Mouse (Mus musculus) forebrain, postnatal 0 days (tissue): ENCODE measurements at regions not wholly inside any gene's neighbourhood (a gene's known extent, or its start where the extent isn't known, plus 50 kb on each side); places are given as distances from the start of the nearest gene placed in this dataset.

Source experiments
- ATAC-seq: fragments of 200-750 bp; cut with Nextera tagmentation; 2 replicates; pipeline ENCODE4 v1.8.0; 2017; ENCODE audit warnings: mild to moderate bottlenecking, moderate library complexity
- DNase-seq: peaks from one replicate; pipeline ENCODE4 v3.0.0-alpha.2; 2015
- H3K27ac ChIP-seq: fragments of 300-500 bp; sonication (generic); 2 replicates; pipeline ENCODE4 v1.5.1; 2014; ENCODE audit warnings: low read depth, mild to moderate bottlenecking, antibody characterized with exemption, low read length, moderate library complexity, mixed read lengths
- H3K27me3 ChIP-seq: fragments of 300-500 bp; sonication (generic); 2 replicates; pipeline ENCODE4 v1.6.1; 2014; ENCODE audit warnings: mild to moderate bottlenecking, low read length, mixed read lengths; ENCODE audit not compliant: insufficient read depth
- H3K36me3 ChIP-seq: fragments of 300-500 bp; sonication (generic); 2 replicates; pipeline ENCODE4 v1.6.1; 2014; ENCODE audit warnings: mild to moderate bottlenecking, moderate library complexity; ENCODE audit not compliant: insufficient read depth
- H3K4me1 ChIP-seq: fragments of 300-500 bp; sonication (generic); 2 replicates; pipeline ENCODE4 v1.6.1; 2014; ENCODE audit warnings: antibody characterized with exemption; ENCODE audit not compliant: insufficient read depth
- H3K4me2 ChIP-seq: fragments of 300-500 bp; sonication (generic); 2 replicates; pipeline ENCODE4 v1.6.1; 2014; ENCODE audit warnings: low read depth, mild to moderate bottlenecking, moderate library complexity
- H3K4me3 ChIP-seq: fragments of 300-500 bp; sonication (generic); 2 replicates; pipeline ENCODE4 v1.5.1; 2014; ENCODE audit warnings: low read depth, low read length, mixed read lengths
- H3K9ac ChIP-seq: fragments of 300-500 bp; sonication (generic); 2 replicates; pipeline ENCODE4 v1.6.1; 2014; ENCODE audit warnings: mild to moderate bottlenecking
- H3K9me3 ChIP-seq: fragments of 300-500 bp; sonication (generic); 2 replicates; pipeline ENCODE4 v1.6.1; 2016; ENCODE audit warnings: low read length
- CTCF ChIP-seq: sonication (generic); IDR thresholded peaks from 2 replicates; pipeline ENCODE4 v1.5.1; 2016; ENCODE audit warnings: antibody characterized with exemption, control low read depth, low read depth
- WGBS: fragments of 180-500 bp; shearing (Covaris S2); extraction: QIAGEN DNeasy Blood & Tissue Kit; methylation state at CpG from one replicate; pipeline ENCODE4 v1.1.7; 2014; 5-methylcytosine and 5-hydroxymethylcytosine counted together

- H3K9me3 ChIP-seq = no peaks in the 10 kb centered on the region
- H3K27ac ChIP-seq = no peak overlapping the region
- no peaks in the 10 kb centered on the region for H3K27me3 ChIP-seq
- WGBS = 64% methylated on average over 21 of the region's 21 CpGs
- H3K4me3 ChIP-seq = no peak overlapping the region
- peak; percentile 55 for TF ChIP-seq CTCF
- H3K9ac ChIP-seq = no peak overlapping the region
- H3K36me3 ChIP-seq = no peaks in the 10 kb centered on the region
- DNase-seq = no peak
- peak; percentile 36; the same call in 1 of the 2 replicates for ATAC-seq
- peak overlapping the region; percentile 15 for H3K4me2 ChIP-seq
- 0 out of 2 replicates have a peak, but pooled peaks cover 3% of the 10 kb centered on the region for H3K4me1 ChIP-seq
Measured at GRCm38 (mm10) chr9:116384176-116385076, 209.3 kb upstream of the Tgfbr2 start.

- H3K4me2 ChIP-seq = peak overlapping the region; percentile 15
- H3K4me1 ChIP-seq = 0 out of 2 replicates have a peak, but pooled peaks cover 3% of the 10 kb centered on the region
- no peak; the same call in 1 of the 2 replicates for ATAC-seq
- H3K9me3 ChIP-seq = no peaks in the 10 kb centered on the region
- H3K4me3 ChIP-seq = no peak overlapping the region
- 33% methylated on average over 18 of the region's 18 CpGs for WGBS
- no peaks in the 10 kb centered on the region for H3K27me3 ChIP-seq
- no peak for DNase-seq
- H3K36me3 ChIP-seq = no peaks in the 10 kb centered on the region
- H3K9ac ChIP-seq = no peak overlapping the region
- TF ChIP-seq CTCF = no peak
- H3K27ac ChIP-seq = no peak overlapping the region
Measured at GRCm38 (mm10) chr9:116383411-116384101, 208.4 kb upstream of the Tgfbr2 start.

GRCm38 (mm10) chr9:116377706-116378105, 202.5 kb upstream of the Tgfbr2 start:
- no peak overlapping the region for H3K4me3 ChIP-seq
- H3K4me1 ChIP-seq = no peaks in the 10 kb centered on the region
- H3K27ac ChIP-seq = no peak overlapping the region
- H3K9me3 ChIP-seq = no peaks in the 10 kb centered on the region
- H3K9ac ChIP-seq = no peak overlapping the region
- 21% methylated on average over 1 of the region's 1 CpGs for WGBS
- H3K4me2 ChIP-seq = no peak overlapping the region
- TF ChIP-seq CTCF = no peak
- H3K27me3 ChIP-seq = no peaks in the 10 kb centered on the region
- H3K36me3 ChIP-seq = no peaks in the 10 kb centered on the region
- DNase-seq (no peak), ATAC-seq (no peak)

- Histone ChIP-seq H3K27me3 (no peaks in the 10 kb centered on the region), H3K4me2 (no peak overlapping the region), H3K4me3 (no peak overlapping the region), H3K9me3 (no peaks in the 10 kb centered on the region), H3K4me1 (no peaks in the 10 kb centered on the region), H3K27ac (no peak overlapping the region), H3K36me3 (no peaks in the 10 kb centered on the region), H3K9ac (no peak overlapping the region)
- DNase-seq (peak; percentile 67), ATAC-seq (peak; percentile 82)
- 38% methylated on average over 12 of the region's 12 CpGs for WGBS
- TF ChIP-seq CTCF = no peak
Measured at GRCm38 (mm10) chr9:116375658-116376357, 200.6 kb upstream of the Tgfbr2 start.

- no peak overlapping the region for H3K9ac ChIP-seq
- DNase-seq (no peak), ATAC-seq (no peak)
- no peak overlapping the region for H3K27ac ChIP-seq
- no peak for TF ChIP-seq CTCF
- WGBS = 80% methylated on average over 4 of the region's 4 CpGs
- no peaks in the 10 kb centered on the region for H3K4me1 ChIP-seq
- H3K9me3 ChIP-seq = no peaks in the 10 kb centered on the region
- H3K36me3 ChIP-seq = no peaks in the 10 kb centered on the region
- H3K27me3 ChIP-seq = no peaks in the 10 kb centered on the region
- H3K4me2 ChIP-seq = no peak overlapping the region
- no peak overlapping the region for H3K4me3 ChIP-seq
Measured at GRCm38 (mm10) chr9:116374343-116374742, 199.2 kb upstream of the Tgfbr2 start.

DNA sequence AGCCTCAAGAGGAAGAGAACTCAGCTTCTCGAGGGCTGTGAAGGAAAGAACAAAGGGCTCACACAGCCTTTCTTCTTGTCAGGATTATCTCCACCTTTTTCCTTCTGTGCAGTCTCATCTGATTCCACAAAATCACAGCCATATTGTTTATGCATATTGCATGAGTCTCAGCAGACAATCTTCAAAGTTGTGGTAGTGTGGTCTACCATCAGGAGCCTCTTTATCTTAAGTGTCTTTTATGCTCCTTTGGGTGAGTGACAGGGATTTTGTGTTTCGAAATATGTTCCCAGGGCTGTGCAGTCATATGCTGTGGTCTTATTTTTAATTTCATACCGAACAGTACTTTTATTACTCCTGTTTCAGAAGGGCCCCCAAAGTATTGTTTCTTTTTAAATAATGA, 198.2 kb upstream of the Tgfbr2 start:
- Histone ChIP-seq H3K36me3 (no peaks in the 10 kb centered on the region), H3K9me3 (no peaks in the 10 kb centered on the region), H3K27ac (peak overlapping the region; percentile 64), H3K4me3 (no peak overlapping the region), H3K4me2 (no peak overlapping the region), H3K9ac (no peak overlapping the region), H3K27me3 (no peaks in the 10 kb centered on the region), H3K4me1 (no peaks in the 10 kb centered on the region)
- 44% methylated on average over 3 of the region's 3 CpGs for WGBS
- ATAC-seq (peak; percentile 14; the same call in 1 of the 2 replicates), DNase-seq (no peak)
- TF ChIP-seq CTCF = no peak
